Mouse (Mus musculus): ENCODE measurements around the gene Zdhhc5.

DNA sequence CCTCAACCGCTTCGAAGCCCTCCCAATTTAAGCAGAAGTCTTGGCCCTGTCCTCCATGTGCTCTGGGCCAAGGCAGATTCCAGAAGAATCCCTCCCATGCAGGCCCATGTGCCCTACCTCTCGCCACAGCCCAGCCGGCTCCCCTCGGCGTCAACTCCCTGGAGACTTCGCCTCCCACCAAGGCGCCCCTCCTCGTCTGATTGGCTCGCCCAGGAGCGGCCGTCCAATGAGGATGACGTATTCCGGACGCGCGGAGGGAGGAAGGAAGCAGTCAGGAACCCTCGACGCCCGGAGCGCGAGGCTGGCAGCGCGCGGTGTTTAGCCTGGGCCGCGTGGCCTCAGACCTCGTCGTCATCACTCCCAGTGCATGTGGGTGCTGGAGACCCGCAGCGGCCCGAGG, 56.2 kb downstream of the Zdhhc5 start, which contains the start of gene Btbd18:
- TF ChIP-seq CTCF (IDR thresholded peaks at IDR 0.05; ENCODE audit: control insufficient read depth, insufficient read depth, low read length), result no peak
- TF ChIP-seq POLR2A (IDR thresholded peaks at IDR 0.05; ENCODE audit: borderline replicate concordance, control insufficient read depth, low read depth, low read length), result no peak
